Mouse (Mus musculus) kidney, postnatal 0 days (tissue): ENCODE measurements around the gene Gm13275. TPM values are rescaled to one million over a fixed set of nuclear protein-coding genes. Genes with fewer than 3 reads are reported as not detected.
A peak's percentile ranks its signal among the peaks of the same experiment; 100 is the strongest.

ENCODE experiments used
- ATAC-seq: fragments of 200-750 bp; cut with Nextera tagmentation; replicated peaks from 2 replicates; pipeline ENCODE4 v1.8.0; 2017; ENCODE audit warnings: low read depth, moderate number of reproducible peaks, moderate TSS enrichment, moderate library complexity; ENCODE audit not compliant: low FRiP score
- DNase-seq: peaks from one replicate; pipeline ENCODE4 v3.0.0-alpha.2; 2016; ENCODE audit warnings: low spot score
- H3K27ac ChIP-seq: fragments of 300-500 bp; sonication (generic); 2 replicates; pipeline ENCODE4 v1.5.1; 2014; ENCODE audit warnings: mild to moderate bottlenecking
- H3K27me3 ChIP-seq: fragments of 300-500 bp; sonication (generic); 2 replicates; pipeline ENCODE4 v1.6.1; 2014; ENCODE audit warnings: low read length, mixed read lengths; ENCODE audit not compliant: insufficient read depth
- H3K36me3 ChIP-seq: fragments of 300-500 bp; sonication (generic); 2 replicates; pipeline ENCODE4 v1.6.1; 2014; ENCODE audit warnings: low read length, mixed read lengths; ENCODE audit not compliant: insufficient read depth
- H3K4me1 ChIP-seq: fragments of 300-500 bp; sonication (generic); replicated peaks from 2 replicates; pipeline ENCODE4 v1.6.1; 2014; ENCODE audit warnings: antibody characterized with exemption, low read length, mixed read lengths; ENCODE audit not compliant: insufficient read depth
- H3K4me2 ChIP-seq: fragments of 300-500 bp; sonication (generic); 2 replicates; pipeline ENCODE4 v1.6.1; 2014; ENCODE audit warnings: mild to moderate bottlenecking, low read length, moderate library complexity, mixed read lengths
- H3K4me3 ChIP-seq: fragments of 300-500 bp; sonication (generic); replicated peaks from 2 replicates; pipeline ENCODE4 v1.5.1; 2014; ENCODE audit warnings: low read depth, low read length
- H3K9ac ChIP-seq: fragments of 300-500 bp; sonication (generic); 2 replicates; pipeline ENCODE4 v1.6.1; 2014; ENCODE audit warnings: low read depth, low read length
- H3K9me3 ChIP-seq: fragments of 300-500 bp; sonication (generic); replicated peaks from 2 replicates; pipeline ENCODE4 v1.6.1; 2016; ENCODE audit warnings: low read length, inconsistent platforms, mixed read lengths
- CTCF ChIP-seq: IDR thresholded peaks from 2 replicates; pipeline ENCODE4 v1.5.1; 2016; ENCODE audit warnings: antibody characterized with exemption, low read depth, mild to moderate bottlenecking, moderate library complexity
- WGBS: fragments of 180-500 bp; shearing (Covaris S2); extraction: QIAGEN DNeasy Blood & Tissue Kit; methylation state at CpG from one replicate; pipeline ENCODE4 v1.1.7; 2014; 5-methylcytosine and 5-hydroxymethylcytosine counted together
- polyA plus RNA-seq: library from polyadenylated mRNA; unstranded; fragments of >200 nt; fragmentation: Nextera tagmentation; extraction: Ambion mirVana; gene quantifications from 2 replicates; pipeline ENCODE4 v1.2.1, GENCODE M21; 2015

The Gm13275 gene
- polyA plus RNA-seq, 1 experiment from 2014 or later: not detected

DNA sequence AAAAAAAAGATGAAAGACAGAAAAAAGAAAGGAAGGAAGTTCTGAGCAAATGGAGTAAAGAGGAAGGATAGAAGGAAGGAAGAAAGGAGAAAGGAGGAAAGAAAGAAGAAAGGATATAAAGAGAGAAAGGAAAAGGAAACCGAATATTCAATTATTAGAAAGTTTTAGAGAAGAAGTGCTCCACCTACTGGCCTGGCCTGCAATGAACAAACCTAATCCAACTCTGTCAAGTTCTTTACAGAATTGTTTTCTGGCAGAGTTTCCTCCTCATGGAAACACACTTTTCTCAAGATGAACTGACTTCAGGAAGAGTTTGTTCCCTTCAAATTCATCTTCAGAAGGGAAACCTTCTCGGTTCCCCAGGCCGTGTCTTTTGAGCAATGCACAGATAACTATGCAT, 44.5 kb downstream of the Gm13275 start:
- TF ChIP-seq CTCF: peak; percentile 72
- Histone ChIP-seq H3K9ac (no peak overlapping the region), H3K27me3 (0 out of 2 replicates have a peak, but pooled peaks cover 3% of the 10 kb centered on the region), H3K27ac (no peak overlapping the region), H3K4me2 (no peak overlapping the region), H3K9me3 (no peaks in the 10 kb centered on the region), H3K4me1 (no peaks in the 10 kb centered on the region), H3K4me3 (no peak overlapping the region), H3K36me3 (no peaks in the 10 kb centered on the region)
- WGBS: 46% methylated on average over 3 of the region's 3 CpGs
- ATAC-seq (no peak), DNase-seq (peak; percentile 38)

- no peak overlapping the region for H3K4me3 ChIP-seq
- WGBS: 66% methylated on average over 3 of the region's 3 CpGs
- ATAC-seq (no peak), DNase-seq (no peak)
- H3K27ac ChIP-seq: no peak overlapping the region
- TF ChIP-seq CTCF: no peak
- no peaks in the 10 kb centered on the region for H3K9me3 ChIP-seq
- no peak overlapping the region for H3K4me2 ChIP-seq
- H3K27me3 ChIP-seq: 0 out of 2 replicates have a peak, but pooled peaks cover 3% of the 10 kb centered on the region
- H3K36me3 ChIP-seq: no peaks in the 10 kb centered on the region
- no peak overlapping the region for H3K9ac ChIP-seq
- no peaks in the 10 kb centered on the region for H3K4me1 ChIP-seq
Measured at GRCm38 (mm10) chr4:88840058-88840457, 45.8 kb downstream of the Gm13275 start.

- Histone ChIP-seq H3K36me3 (no peaks in the 10 kb centered on the region), H3K4me2 (no peak within 1 kb of the TSS), H3K4me3 (no peak within 1 kb of the TSS), H3K9me3 (no peaks in the 10 kb centered on the region), H3K9ac (no peak within 1 kb of the TSS), H3K27ac (no peak within 1 kb of the TSS), H3K4me1 (no peaks in the 10 kb centered on the region), H3K27me3 (0 out of 2 replicates have a peak, but pooled peaks cover 3% of the 10 kb centered on the region)
- DNase-seq (no peak), ATAC-seq (no peak)
- TF ChIP-seq CTCF: no peak
- WGBS: 75% methylated on average over 2 of the region's 2 CpGs
Measured at GRCm38 (mm10) chr4:88841438-88841911, 47.2 kb downstream of the Gm13275 start, which contains the start of gene Ifna4. Gene Ifna4 (plus strand): TSS chr4:88841861.

Other genes starting within 250 kb of the Gm13275 start
- not detected in 2 replicates for gene Ifna15, start 236.2 kb upstream of the Gm13275 start, polyA plus RNA-seq
- not detected in 2 replicates for gene Ifna14, start 222.7 kb upstream of the Gm13275 start, polyA plus RNA-seq
- gene Ifna9, start 202.1 kb upstream of the Gm13275 start, polyA plus RNA-seq: not detected in 2 replicates
- gene Ifna12, start 191.1 kb upstream of the Gm13275 start, polyA plus RNA-seq: not detected in 2 replicates
- not detected in 2 replicates for gene C87499, start 160.1 kb upstream of the Gm13275 start, polyA plus RNA-seq
- gene Ifna13, start 150.0 kb upstream of the Gm13275 start, polyA plus RNA-seq: not detected in 2 replicates
- gene Ifna16, start 117.6 kb upstream of the Gm13275 start, polyA plus RNA-seq: not detected in 2 replicates
- not detected in 2 replicates for gene Ifna2, start 110.6 kb upstream of the Gm13275 start, polyA plus RNA-seq
- not detected in 2 replicates for gene Ifnab, start 103.1 kb upstream of the Gm13275 start, polyA plus RNA-seq
- 0.38 and 0.49 TPM in 2 replicates for gene Gm26566, start 72.7 kb upstream of the Gm13275 start, polyA plus RNA-seq
- gene Klhl9, start 72.0 kb upstream of the Gm13275 start, polyA plus RNA-seq: 84.2 and 86.5 TPM in 2 replicates
- 0.29 TPM in 1 of 2 replicates, not detected in the other for gene Gm13271, start 39.6 kb upstream of the Gm13275 start, polyA plus RNA-seq
- 0.49 and 0.71 TPM in 2 replicates for gene Gm13283, start 34.4 kb upstream of the Gm13275 start, polyA plus RNA-seq
- gene Gm13290, start 20.7 kb upstream of the Gm13275 start, polyA plus RNA-seq: 0.49 TPM in 1 of 2 replicates, not detected in the other
- gene Gm13289, start 17.6 kb upstream of the Gm13275 start, polyA plus RNA-seq: not detected in 2 replicates
- gene Gm13272, start 14.6 kb upstream of the Gm13275 start, polyA plus RNA-seq: not detected in 2 replicates
- gene Ifnz, start 12.4 kb upstream of the Gm13275 start, polyA plus RNA-seq: 0.14 and 0.46 TPM in 2 replicates
- gene Gm13276, start 8.8 kb upstream of the Gm13275 start, polyA plus RNA-seq: not detected in 2 replicates
- not detected in 2 replicates for gene Gm13277, start 5.9 kb upstream of the Gm13275 start, polyA plus RNA-seq
- not detected in 2 replicates for gene Gm13278, start 2.9 kb upstream of the Gm13275 start, polyA plus RNA-seq
- not detected in 2 replicates for gene Gm13279, start 2.9 kb downstream of the Gm13275 start, polyA plus RNA-seq
- 1.3 TPM in 1 of 2 replicates, not detected in the other for gene Gm13285, start 5.2 kb downstream of the Gm13275 start, polyA plus RNA-seq
- not detected in 2 replicates for gene Gm13287, start 8.8 kb downstream of the Gm13275 start, polyA plus RNA-seq
- 0.09 TPM in 1 of 2 replicates, not detected in the other for gene Gm13288, start 11.0 kb downstream of the Gm13275 start, polyA plus RNA-seq
- not detected in 2 replicates for gene Ifna7, start 21.7 kb downstream of the Gm13275 start, polyA plus RNA-seq
- not detected in 2 replicates for gene Ifna11, start 25.5 kb downstream of the Gm13275 start, polyA plus RNA-seq
- not detected in 2 replicates for gene Ifna6, start 32.9 kb downstream of the Gm13275 start, polyA plus RNA-seq
- not detected in 2 replicates for gene Ifna5, start 41.0 kb downstream of the Gm13275 start, polyA plus RNA-seq
- gene Ifna4, start 47.4 kb downstream of the Gm13275 start, polyA plus RNA-seq: not detected in 2 replicates
- gene Ifna1, start 55.6 kb downstream of the Gm13275 start, polyA plus RNA-seq: not detected in 2 replicates
- gene Ifne, start 85.7 kb downstream of the Gm13275 start, polyA plus RNA-seq: not detected in 2 replicates